Mouse (Mus musculus) small intestine, adult 2 months (tissue): Measurements from ENCODE around the gene Lyz1. TPM values are rescaled to one million over a fixed set of nuclear protein-coding genes. Genes with fewer than 3 reads are reported as not detected.

Experiments used
- H3K27ac ChIP-seq: fragments of 200-500 bp; 2 replicates; pipeline ENCODE4 v1.5.1; 2012; ENCODE audit warnings: low read depth, low read length, control low read depth, inconsistent platforms; ENCODE audit not compliant: insufficient read depth
- H3K27me3 ChIP-seq: fragments of 200-500 bp; 2 replicates; pipeline ENCODE4 v1.6.1; 2012; ENCODE audit warnings: mild to moderate bottlenecking, moderate library complexity, low read length, inconsistent platforms; ENCODE audit not compliant: control insufficient read depth, insufficient read depth
- H3K36me3 ChIP-seq: fragments of 200-500 bp; 2 replicates; pipeline ENCODE4 v1.6.1; 2012; ENCODE audit warnings: mild to moderate bottlenecking, low read length, control low read depth, inconsistent platforms; ENCODE audit not compliant: control insufficient read depth, insufficient read depth
- H3K4me1 ChIP-seq: fragments of 200-500 bp; 2 replicates; pipeline ENCODE4 v1.6.1; 2012; ENCODE audit warnings: low read length, inconsistent platforms, mixed read lengths; ENCODE audit not compliant: control insufficient read depth, insufficient read depth, insufficient read length
- H3K4me3 ChIP-seq: fragments of 200-500 bp; 2 replicates; pipeline ENCODE4 v1.5.1; 2012; ENCODE audit warnings: low read depth, mild to moderate bottlenecking, control low read depth, inconsistent platforms, low read length, moderate library complexity
- CTCF ChIP-seq: fragments of 200-500 bp; IDR thresholded peaks from 2 replicates; pipeline ENCODE4 v1.5.1; 2012; ENCODE audit warnings: low read depth, mild to moderate bottlenecking, control low read depth, inconsistent platforms, low read length, moderate library complexity, mixed read lengths; ENCODE audit not compliant: insufficient replicate concordance, insufficient read length; ENCODE audit errors: extremely low read depth
- POLR2A ChIP-seq: fragments of 200-500 bp; IDR thresholded peaks from 2 replicates; pipeline ENCODE4 v1.6.1; 2012; ENCODE audit warnings: low read depth, mild to moderate bottlenecking, control low read depth, inconsistent platforms, low read length, moderate library complexity
- WGBS: fragments of 180-500 bp; shearing (Covaris S2); methylation state at CpG from one replicate; pipeline ENCODE4 v1.1.7; 2018; 5-methylcytosine and 5-hydroxymethylcytosine counted together
- polyA plus RNA-seq: library from polyadenylated mRNA; depleted of rRNA; stranded (reverse); fragments of >200 nt; gene quantifications from 2 replicates; pipeline ENCODE4 v1.2.3, GENCODE M21; 2012; rRNA removed

Gene Lyz1
- polyA plus RNA-seq, 1 experiment: 3,211 TPM

DNA sequence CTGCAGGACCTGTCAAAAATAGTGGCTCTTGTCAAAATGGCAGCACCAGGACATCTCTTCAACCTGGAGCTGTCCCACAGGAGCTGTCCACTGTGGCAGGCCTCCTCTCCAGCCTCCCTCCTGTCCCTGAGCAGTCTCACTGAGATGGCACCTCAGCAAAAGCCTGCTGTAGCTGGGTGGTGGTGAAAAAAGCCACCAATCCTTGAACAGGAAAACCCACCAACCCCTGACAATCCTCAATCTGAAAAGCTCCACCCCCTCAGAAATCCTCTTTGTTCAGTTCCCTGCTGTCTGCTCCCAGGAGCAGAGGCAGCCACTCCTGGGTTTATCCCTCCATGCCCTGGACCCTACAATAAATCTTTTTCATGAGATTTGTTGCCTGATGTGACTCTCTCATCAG, 32.8 kb downstream of the Lyz1 start:
- Histone ChIP-seq H3K36me3 (no peaks in the 10 kb centered on the region), H3K4me1 (no peaks in the 10 kb centered on the region), H3K27me3 (no peaks in the 10 kb centered on the region), H3K4me3 (no peak overlapping the region), H3K27ac (no peak overlapping the region)
- TF ChIP-seq POLR2A (no peak), CTCF (no peak)

DNA sequence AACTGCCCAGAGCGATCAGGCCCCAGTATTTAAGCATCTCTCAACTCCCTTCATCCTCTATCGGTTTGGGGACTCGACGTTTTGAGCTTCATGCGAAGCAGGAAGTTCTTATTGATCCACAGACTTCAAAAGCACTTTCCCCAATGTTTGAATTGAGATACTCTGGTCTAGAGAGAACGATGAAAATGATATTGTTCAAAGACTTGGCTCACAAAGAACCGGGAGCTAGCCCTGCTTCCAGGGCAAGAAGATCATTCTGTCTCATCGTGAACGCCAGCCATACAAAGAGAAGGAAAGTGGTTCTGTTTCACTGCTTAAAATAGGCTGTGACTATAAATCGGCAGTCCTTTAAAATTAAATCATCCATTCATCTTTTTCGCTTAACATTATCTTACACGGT, 54.1 kb downstream of the Lyz1 start, which contains the start of gene 9530003J23Rik:
TSS of gene 9530003J23Rik (minus strand) at position 101 of the 400 bp plus-strand sequence.
- 74% methylated on average over 12 of the region's 12 CpGs for WGBS
- H3K27me3 ChIP-seq: no peaks in the 10 kb centered on the region; the same call in 1 of the 2 replicates

More for the DNA sequence above, 54.1 kb downstream of the Lyz1 start, which contains the start of gene 9530003J23Rik:
- no peaks in the 10 kb centered on the region for H3K4me1 ChIP-seq
- no peaks in the 10 kb centered on the region for H3K36me3 ChIP-seq
- no peak within 1 kb of the TSS for H3K4me3 ChIP-seq
- TF ChIP-seq POLR2A (no peak), CTCF (no peak)
- H3K27ac ChIP-seq: no peak within 1 kb of the TSS

Other genes with a start within 250 kb of the Lyz1 start
- gene Lrrc10, start 247.5 kb downstream of the Lyz1 start, polyA plus RNA-seq: not detected in 2 replicates
- 20.6 and 37.3 TPM in 2 replicates for gene Cct2, start 229.1 kb downstream of the Lyz1 start, polyA plus RNA-seq
- 2.4 and 4.4 TPM in 2 replicates for gene Frs2, start 144.3 kb downstream of the Lyz1 start, polyA plus RNA-seq
- gene Yeats4, start 68.4 kb downstream of the Lyz1 start, polyA plus RNA-seq: 9.5 and 22.5 TPM in 2 replicates
- gene 9530003J23Rik, start 54.2 kb downstream of the Lyz1 start, polyA plus RNA-seq: not detected in 2 replicates
- gene Lyz2, start 10.5 kb downstream of the Lyz1 start, polyA plus RNA-seq: 70.0 and 102 TPM in 2 replicates
- 22.6 and 36.6 TPM in 2 replicates for gene Cpsf6, start 87.1 kb upstream of the Lyz1 start, polyA plus RNA-seq